ENCODE assay signal across 7 mouse cellular contexts in genomic region chr4:137117471-137118331, GRCm38 (mm10).
DNase-seq lines count a peak whose midpoint lies in the region; ATAC-seq lines count a peak whose summit lies in the region.

No protein-coding gene starts in this region.

- ATAC-seq in embryonic facial prominence, embryonic 14.5 days (ENCODE audit: low read depth) = peak; percentile 86
- peak; percentile 76 for ATAC-seq in hindbrain, embryonic 12.5 days (ENCODE audit: low FRiP score)

- peak overlapping the region; percentile 34 for H3K4me3 ChIP-seq in embryonic facial prominence, embryonic 14.5 days (ENCODE audit: low read depth, low read length)
- peak overlapping the region; percentile 32 for H3K4me3 ChIP-seq in hindbrain, embryonic 12.5 days
- H3K4me3 ChIP-seq in limb, embryonic 10.5 days = peak overlapping the region; percentile 47
- peak overlapping the region; percentile 54 for H3K4me3 ChIP-seq in midbrain, embryonic 10.5 days

- H3K27ac ChIP-seq in embryonic facial prominence, embryonic 14.5 days (replicated peaks; ENCODE audit: low read depth, low read length) = peak overlapping the region; percentile 61
- H3K27ac ChIP-seq in hindbrain, embryonic 12.5 days = peak overlapping the region; percentile 8; the same call in 1 of the 2 replicates
- peak overlapping the region; percentile 76 for H3K27ac ChIP-seq in limb, embryonic 10.5 days
- H3K27ac ChIP-seq in midbrain, embryonic 10.5 days (replicated peaks) = peak overlapping the region; percentile 75

- no peaks in the 10 kb centered on the region for H3K9me3 ChIP-seq in embryonic facial prominence, embryonic 14.5 days (ENCODE audit: control insufficient read depth, low read length)
- no peaks in the 10 kb centered on the region for H3K9me3 ChIP-seq in hindbrain, embryonic 12.5 days (replicated peaks)
- H3K9me3 ChIP-seq in limb, embryonic 10.5 days (replicated peaks) = no peaks in the 10 kb centered on the region
- H3K9me3 ChIP-seq in midbrain, embryonic 10.5 days (replicated peaks) = no peaks in the 10 kb centered on the region

- peak overlapping the region; percentile 48 for H3K9ac ChIP-seq in embryonic facial prominence, embryonic 14.5 days (ENCODE audit: low read depth, low read length)
- peak overlapping the region; percentile 47 for H3K9ac ChIP-seq in hindbrain, embryonic 12.5 days

- peak overlapping the region; percentile 60 for H3K4me2 ChIP-seq in embryonic facial prominence, embryonic 14.5 days (ENCODE audit: low read depth, low read length)
- H3K4me2 ChIP-seq in hindbrain, embryonic 12.5 days (replicated peaks) = peak overlapping the region; percentile 68

- 1% methylated on average over 26 of the region's 27 CpGs for WGBS in embryonic facial prominence, embryonic 14.5 days
- WGBS in hindbrain, embryonic 12.5 days = under 1% methylated on average over 26 of the region's 27 CpGs
- whole genome bisulfite sequencing in limb, embryonic 10.5 days = under 1% methylated on average over 26 of the region's 27 CpGs
- WGBS in midbrain, embryonic 10.5 days = 2% methylated on average over 26 of the region's 27 CpGs

- H3K36me3 ChIP-seq in embryonic facial prominence, embryonic 14.5 days (ENCODE audit: control insufficient read depth, insufficient read depth, low read length) = no peaks in the 10 kb centered on the region
- no peaks in the 10 kb centered on the region for H3K36me3 ChIP-seq in hindbrain, embryonic 12.5 days
- H3K36me3 ChIP-seq in limb, embryonic 10.5 days = no peaks in the 10 kb centered on the region
- no peaks in the 10 kb centered on the region for H3K36me3 ChIP-seq in midbrain, embryonic 10.5 days
- no peaks in the 10 kb centered on the region for H3K36me3 ChIP-seq in splenic B cell, adult 2 months (ENCODE audit: control insufficient read depth, insufficient read depth, low read length, poor library complexity, severe bottlenecking)

- H3K4me1 ChIP-seq in embryonic facial prominence, embryonic 14.5 days (ENCODE audit: control insufficient read depth, insufficient read depth, low read length) = peaks cover 14% of the 10 kb centered on the region
- peaks cover 16% of the 10 kb centered on the region for H3K4me1 ChIP-seq in hindbrain, embryonic 12.5 days
- H3K4me1 ChIP-seq in limb, embryonic 10.5 days = peaks cover 31% of the 10 kb centered on the region
- peaks cover 26% of the 10 kb centered on the region for H3K4me1 ChIP-seq in midbrain, embryonic 10.5 days

- no peaks in the 10 kb centered on the region for H3K27me3 ChIP-seq in embryonic facial prominence, embryonic 14.5 days (replicated peaks; ENCODE audit: control insufficient read depth, insufficient read depth, low read length)
- H3K27me3 ChIP-seq in hindbrain, embryonic 12.5 days = peaks cover 7% of the 10 kb centered on the region; the same call in 1 of the 2 replicates
- H3K27me3 ChIP-seq in limb, embryonic 10.5 days (ENCODE audit: low read depth, poor library complexity, severe bottlenecking) = peaks cover 28% of the 10 kb centered on the region
- peaks cover 39% of the 10 kb centered on the region for H3K27me3 ChIP-seq in midbrain, embryonic 10.5 days (ENCODE audit: low read depth, poor library complexity, severe bottlenecking)
- H3K27me3 ChIP-seq in splenic B cell, adult 2 months (ENCODE audit: control insufficient read depth, insufficient read depth, low read length, poor library complexity, severe bottlenecking) = no peaks in the 10 kb centered on the region

- peak; percentile 46 for DNase-seq in ES-CJ7 (ENCODE audit: low read depth, low spot score)
- DNase-seq in adrenal gland, adult (ENCODE audit: inconsistent age in 2 of 2, low spot score in 1 of 2) = peak; percentile 90 to 95
- peak; percentile 90 for DNase-seq in embryonic facial prominence, embryonic 14.5 days (ENCODE audit: low spot score)
- peak; percentile 90 for DNase-seq in limb, embryonic 10.5 days (ENCODE audit: low spot score)
- DNase-seq in midbrain, embryonic 10.5 days (ENCODE audit: low spot score) = peak; percentile 80
- peak; percentile 49 for DNase-seq in splenic B cell, adult 2 months (ENCODE audit: low read depth, low spot score)

Comparison
In these comparisons a context has a peak if more than half of its experiments do, and no peak if none do; other contexts are left out.
1. Peak in every context shown above with its lines: DNase-seq, ATAC-seq, H3K4me3 ChIP-seq and H3K27ac ChIP-seq.
2. H3K27ac ChIP-seq: peak in every context shown above with its lines; median percentile 76 in limb, embryonic 10.5 days; 75 in midbrain, embryonic 10.5 days; 61 in embryonic facial prominence, embryonic 14.5 days; 8 in hindbrain, embryonic 12.5 days.